Mouse (Mus musculus): ENCODE measurements around the gene Gm11096.
A peak's percentile ranks its signal among the peaks of the same experiment; 100 is the strongest.

Gm11096 gene

DNA sequence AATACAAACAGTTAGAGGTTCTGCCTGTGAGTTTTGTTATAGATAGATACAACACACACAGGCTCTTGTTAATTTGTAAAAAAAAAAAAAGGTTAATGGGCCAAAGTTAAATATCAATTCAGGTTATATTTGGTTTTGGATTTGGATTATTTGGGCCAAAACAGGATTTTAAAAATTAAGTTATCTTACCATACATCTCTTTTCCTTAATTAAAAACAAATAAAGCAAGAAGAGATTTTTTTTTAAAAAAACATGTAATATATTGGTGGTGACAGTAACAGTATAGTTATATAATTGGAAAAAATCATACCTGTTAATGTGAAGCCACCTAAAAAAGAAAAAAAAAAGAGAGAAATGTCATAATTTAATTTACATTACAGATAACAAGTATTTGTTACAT, at the start of gene Gm11096:
Gene Gm11096, plus strand, starts transcription at position 301 of the 400 bp plus-strand sequence.
- no peak for DNase-seq

DNA sequence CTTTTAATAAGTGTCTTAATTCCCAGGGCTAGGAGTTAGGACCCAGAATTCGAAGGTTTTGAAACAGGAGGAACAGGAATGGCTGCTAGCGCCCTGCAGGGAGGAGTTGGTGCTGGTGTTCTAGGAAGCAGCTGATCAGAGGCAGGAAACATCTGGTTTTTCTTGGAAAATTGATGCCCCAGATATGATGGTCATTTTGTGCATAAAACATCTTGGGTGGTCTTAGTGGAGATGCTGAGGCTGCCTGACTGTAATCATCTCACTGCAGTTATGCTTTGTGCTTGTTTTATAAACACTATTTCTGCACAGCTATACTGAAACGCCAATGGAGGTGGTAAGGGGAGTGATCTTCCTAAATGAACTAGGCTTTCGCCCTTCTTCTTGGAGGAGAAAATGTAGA, 48.5 kb upstream of the Gm11096 start:
- DNase-seq, result no peak

DNA sequence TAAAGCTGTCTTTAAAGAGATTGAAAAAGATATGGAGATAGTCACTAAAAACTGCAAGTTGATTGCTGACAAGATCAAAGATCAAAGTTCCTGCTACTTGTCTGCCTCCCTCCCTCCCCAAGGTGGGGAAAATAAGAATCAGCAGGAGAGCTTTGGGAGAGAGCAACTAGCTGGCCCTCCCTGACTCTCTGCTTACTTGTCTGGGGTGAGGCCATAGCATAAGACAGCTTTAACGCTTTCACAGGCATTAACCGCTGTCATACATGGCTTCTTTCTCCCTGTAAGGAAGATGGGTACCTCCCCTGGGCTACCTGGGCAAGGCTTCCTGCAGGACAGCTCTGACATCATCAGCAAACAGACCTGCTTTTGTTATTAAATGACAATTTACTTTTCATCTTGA, 47.4 kb upstream of the Gm11096 start:
- no peak for DNase-seq

DNA sequence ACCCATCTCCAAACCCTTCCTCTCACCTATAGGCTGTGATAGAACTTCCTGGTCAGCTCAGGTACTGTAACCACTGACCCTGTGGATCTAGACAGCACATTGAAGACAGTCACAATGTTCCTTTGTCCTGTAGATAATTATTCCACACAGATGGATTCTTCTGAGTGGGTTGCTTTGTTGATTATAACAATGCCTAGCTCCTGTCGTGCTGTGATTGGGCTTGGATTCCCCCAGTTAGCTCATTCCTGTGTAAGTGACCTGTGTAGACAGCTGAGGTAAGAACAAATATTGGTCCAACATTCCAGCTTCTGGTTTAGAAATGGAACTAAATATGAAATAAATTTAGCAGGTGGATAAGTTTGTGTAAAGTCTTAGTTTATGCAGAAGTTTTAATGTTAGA, 44.1 kb upstream of the Gm11096 start:
- DNase-seq, result no peak

DNA sequence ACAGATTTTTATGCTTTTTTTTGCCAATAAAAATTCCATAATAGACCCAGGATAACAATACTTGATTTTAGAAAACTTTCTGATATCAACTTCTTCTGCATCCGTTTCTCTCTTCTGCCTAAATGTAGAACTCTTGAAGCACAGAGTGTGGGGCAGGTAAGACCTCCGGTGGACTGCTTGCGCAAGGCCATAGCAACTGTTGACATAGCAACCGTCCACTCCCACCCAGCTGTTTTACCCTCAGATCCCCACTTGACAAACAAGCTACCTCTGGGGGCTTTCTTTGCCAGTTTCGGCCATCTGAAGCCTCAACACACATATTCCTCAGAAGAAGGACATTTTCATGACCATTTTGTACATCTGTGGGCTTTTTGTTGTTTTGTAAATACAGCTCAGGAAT, 41.2 kb upstream of the Gm11096 start:
- no peak for DNase-seq

DNA sequence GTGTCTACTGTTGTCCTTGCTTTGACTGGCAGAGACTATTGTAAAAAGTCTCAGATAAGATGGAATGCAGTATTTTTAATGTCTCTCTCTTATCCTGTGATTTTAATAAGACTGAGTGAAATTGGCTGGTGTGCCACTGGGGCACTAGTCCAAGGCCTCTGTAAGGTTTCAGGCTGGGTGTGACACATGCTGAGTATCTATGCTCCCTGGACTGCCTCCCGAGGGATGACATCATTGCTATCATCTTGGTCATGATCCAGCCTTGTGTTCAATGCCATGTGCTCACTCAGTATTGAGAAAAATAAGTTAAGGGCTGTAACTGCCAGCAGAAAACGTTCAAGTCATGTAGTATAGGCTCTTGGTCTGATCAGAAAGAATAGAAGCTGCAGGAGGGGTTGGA, 38.9 kb upstream of the Gm11096 start:
- DNase-seq, result peak; percentile 81

DNA sequence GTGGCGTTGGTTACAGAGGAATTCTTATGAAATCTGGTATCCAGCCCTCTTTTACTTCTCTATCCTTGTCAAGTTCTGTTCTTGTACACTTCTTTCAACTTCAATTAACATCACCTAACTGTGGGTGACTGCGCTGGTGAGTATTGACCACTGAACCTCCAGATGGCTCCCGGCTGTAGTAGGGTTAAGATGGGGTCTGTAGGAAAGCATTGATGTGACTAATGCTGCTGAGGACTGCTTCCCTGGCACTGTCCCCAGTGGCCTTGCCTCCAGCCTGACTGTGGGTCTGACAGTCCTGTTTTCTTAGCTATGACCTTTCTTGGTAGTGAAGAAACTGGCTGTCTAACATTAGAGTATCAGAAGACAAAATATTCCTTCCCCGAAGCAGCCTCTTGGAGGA, 38.4 kb upstream of the Gm11096 start:
- no peak for DNase-seq

DNA sequence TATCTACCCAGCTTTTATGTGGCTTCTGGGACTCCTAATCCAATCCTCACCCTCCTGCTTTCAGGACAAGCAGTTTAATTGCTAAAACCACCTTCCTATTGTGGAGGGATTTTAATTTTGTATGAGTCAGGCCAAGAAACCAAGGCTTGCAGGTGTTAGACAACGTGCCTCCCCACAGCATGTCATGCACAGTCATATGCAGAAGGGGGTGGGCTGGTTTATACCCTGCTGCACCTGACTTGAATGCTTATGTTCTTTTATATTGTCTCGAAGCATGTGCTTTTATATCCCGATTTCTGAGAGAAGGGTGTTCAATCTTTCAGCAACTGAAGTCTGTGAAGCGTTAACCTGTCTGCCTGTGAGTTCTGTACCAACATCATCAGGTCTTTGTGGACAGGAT, 37.3 kb upstream of the Gm11096 start:
- DNase-seq, result no peak

DNA sequence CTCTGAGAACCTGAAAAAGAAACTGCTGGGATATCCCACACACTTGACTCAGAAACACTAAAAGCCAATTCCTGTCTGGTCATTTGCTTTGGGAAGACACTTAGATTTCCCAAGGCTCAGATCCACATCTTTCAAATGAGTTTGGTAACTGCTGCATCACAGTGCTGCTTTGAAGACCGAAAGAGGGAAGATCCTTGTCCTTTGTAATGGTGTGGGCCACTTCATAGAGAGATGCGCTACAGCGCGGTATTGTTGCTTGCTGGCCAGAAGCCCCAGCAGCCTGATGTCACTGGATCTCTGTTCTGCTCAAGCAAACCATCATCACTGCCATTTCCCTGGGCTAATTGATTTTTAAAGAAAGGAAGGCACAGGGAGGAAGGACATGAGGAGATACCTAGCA, 28.8 kb upstream of the Gm11096 start:
- DNase-seq, result no peak

DNA sequence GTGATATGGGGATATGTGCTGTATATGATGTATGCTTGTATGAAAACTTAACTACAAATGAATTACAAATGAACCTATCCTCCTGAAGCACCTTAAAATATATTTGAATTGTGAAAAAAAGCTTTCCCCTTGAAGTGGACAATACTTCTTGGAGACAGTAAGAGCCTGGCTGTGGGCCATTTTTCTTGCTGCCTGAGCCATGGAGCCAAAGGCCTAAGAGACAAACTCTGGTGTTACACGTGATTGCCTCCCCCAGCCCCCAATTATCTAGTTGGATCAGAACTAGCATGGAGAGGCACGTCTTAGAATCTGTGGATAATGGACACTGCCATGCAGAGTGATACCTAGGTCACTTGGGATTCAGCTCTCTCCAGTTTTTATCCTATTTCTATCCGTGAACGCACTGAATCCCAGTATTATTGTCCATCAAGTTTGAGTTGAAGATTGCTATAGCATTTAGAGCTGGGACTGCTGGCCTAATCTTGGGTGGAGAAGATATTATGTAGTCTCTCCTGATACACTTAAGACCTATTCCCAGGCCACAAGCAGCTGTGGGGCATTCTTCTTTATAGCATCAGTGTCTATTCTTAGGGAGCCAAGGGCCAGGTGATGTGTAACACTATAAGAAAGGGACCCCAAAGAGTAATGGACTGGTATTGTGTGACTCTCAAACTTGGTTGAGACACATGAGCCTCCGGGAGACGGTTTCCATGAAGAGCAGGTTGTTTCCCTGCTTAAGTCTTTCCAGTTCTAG, 25.0 kb upstream of the Gm11096 start:
- DNase-seq, result no peak

DNA sequence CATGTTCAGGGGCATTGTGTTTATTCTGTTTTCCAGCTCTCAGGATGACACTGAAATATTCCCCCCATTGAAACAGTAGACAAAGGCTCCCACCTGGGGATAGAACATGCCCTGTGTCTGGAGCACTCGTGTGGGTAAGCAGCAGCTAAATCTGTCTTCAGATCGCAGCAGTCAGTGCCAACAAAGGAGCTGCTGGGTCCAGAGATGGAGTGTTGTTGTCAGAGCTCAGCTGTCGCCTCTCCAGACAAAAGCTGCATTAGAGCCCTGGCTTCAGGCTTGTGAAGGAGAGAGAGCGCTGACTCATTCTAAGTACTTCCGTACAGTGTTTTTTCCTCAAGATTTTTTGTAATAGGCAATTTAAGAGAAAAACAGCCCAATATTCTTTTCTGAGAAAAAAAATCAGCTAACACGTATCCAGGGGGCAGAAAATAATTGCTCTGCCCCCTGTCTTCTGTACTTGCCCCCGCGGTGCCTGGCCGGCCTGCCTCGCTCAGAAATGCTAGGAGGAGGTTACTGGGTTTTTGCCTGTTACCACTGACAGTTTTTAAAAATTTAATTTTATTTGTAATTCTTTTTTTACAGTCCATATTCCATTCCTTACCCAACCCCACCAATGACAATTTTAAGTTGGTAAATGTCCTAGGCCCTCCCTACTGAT, 21.6 kb upstream of the Gm11096 start:
- DNase-seq, result peak; percentile 78

DNA sequence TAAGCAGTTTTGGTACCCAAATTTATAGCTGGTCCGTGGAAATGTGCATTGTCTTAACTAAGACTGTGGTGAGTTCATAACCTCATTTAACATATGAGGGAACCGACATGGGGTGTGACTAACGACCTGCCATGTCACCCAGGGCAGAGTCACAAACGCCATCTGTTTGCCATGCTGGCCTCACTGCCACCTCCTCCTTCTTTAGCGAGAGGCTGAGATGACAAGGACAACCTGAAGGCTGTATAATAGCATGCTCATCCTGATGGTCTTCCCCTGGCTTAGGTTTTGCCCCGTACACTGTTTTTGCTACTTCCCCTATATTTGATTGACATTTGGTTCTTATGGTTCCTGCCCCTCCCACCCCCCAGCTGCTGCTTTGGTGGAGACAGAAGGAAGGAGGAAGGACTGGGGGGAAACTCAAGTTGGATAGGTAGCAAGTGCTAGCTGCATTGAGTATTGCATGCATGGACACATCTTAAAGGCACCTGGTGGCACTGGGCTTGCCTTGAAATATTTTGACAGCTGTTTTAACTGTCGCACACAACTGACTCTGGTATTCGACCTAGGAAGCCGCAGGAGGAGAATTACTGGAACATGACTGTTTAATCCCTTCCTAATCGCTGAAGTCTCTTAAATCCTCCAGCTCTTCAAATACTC, 17.2 kb upstream of the Gm11096 start:
- DNase-seq, result no peak

DNA sequence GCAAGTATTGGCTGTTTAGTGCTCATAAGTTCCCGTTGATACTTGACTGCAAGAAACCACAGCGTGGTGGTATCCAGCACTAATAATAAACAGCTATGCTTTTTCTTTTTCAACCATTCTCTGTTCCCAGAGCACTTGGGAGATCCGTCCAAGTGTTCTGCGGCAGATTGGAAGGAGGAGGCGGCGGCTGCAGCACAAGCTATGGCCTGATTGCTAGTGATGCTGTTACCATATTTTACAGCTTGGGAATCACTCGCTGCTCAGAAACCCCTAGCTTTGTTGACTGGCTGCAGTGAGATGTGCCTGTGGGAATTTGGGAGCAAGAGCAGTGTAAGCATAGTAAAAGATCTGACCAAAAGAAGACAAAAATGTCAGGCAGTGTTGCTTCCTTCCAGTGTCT, 14.3 kb upstream of the Gm11096 start:
- peak; percentile 81 for DNase-seq

DNA sequence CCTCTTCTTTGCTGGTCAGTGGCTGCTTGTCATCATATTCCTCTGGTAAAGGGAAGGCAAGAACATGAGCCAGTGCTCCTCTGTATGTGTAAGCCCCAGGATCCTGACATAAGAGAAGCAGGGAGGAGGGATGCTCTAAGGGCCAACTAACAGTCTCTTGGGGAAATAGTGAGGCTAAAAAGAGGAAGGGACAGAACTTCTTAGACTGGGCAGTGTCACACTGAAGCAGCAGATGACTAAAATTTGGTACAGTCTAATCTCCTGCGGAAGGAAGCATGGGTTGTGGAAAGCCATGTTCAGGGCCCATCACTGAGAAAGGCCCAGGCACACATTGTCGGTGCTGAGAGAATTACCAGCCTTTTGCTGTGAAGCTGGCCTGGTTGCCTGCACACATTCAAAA, 8.8 kb upstream of the Gm11096 start:
- no peak for DNase-seq

DNA sequence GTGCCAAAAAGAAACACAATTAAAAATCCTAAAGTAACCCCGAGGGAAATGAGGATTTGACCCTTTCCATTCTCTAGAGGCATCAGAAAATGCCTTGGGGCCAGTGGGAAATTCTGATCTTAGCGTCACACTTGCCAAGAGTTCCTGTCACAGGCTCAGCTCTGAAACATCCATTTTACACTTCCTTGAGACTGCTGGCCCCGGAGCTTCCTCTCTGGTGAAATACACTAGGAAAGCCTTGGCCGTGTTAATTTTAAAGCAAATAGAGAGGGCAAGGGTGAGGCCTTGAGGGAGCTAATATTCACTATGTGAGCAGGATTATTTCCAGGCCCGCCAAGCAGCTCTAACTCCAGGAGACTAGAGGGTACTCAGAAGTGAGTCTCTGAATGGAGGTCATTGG, 8.4 kb upstream of the Gm11096 start:
- no peak for DNase-seq

DNA sequence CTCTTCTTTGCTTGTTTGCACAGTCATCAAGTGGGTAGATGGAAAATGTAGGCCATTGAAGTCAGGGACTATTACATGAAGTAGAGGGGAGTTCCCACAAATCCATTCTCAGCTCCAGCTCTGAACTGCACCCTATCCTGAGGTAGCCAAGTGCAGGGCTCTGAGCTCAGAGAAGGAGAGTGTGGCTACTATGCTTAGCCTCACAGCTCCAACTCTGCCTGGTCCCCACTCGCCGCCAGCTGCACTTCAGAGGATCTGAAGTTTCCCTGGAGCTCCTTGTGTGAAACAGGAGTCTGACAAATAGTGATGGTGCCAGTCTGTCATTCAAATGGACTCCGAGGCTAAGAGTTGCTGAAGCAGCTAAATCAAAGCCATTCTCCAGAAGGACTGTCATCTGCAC, 13.7 kb downstream of the Gm11096 start:
- DNase-seq, result no peak

DNA sequence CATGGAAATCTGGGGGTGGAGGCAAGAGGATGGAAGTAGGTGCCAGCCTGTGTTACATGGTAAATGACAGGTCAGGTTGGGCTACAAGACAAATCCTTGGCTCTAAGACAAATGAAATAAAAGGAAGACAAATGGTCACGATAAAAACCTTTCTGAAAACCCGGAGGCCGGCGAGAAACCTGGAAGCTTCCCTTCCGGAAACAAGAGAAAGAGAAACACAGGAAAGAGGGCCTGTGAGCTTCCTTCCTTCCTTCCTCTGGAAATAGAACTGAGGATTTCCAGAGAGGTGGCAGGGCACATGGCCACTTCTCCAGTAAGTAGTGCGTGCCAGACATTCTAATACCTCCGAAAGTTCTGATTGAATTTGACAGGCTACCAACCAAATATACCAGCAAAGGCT, 14.4 kb downstream of the Gm11096 start:
- DNase-seq, result no peak

DNA sequence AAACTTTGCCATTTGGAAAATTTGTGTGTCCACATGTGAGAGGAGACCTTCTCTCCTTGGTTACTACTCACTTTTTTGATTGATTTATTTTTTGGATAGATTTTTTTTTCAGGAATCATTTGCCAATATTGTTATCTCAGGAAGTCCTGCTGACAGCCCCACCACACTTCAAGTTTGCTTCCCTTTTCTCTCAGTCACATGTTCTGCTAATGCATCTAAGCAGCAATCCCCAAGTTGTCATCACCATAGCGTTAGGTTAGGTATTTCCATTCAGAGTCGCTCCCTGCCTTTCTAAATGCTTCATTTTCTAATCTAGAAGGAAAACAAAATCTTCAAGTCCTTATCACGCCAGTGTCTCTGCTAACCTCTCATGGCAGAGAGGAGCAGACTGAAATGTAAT, 17.8 kb downstream of the Gm11096 start:
- DNase-seq, result no peak

DNA sequence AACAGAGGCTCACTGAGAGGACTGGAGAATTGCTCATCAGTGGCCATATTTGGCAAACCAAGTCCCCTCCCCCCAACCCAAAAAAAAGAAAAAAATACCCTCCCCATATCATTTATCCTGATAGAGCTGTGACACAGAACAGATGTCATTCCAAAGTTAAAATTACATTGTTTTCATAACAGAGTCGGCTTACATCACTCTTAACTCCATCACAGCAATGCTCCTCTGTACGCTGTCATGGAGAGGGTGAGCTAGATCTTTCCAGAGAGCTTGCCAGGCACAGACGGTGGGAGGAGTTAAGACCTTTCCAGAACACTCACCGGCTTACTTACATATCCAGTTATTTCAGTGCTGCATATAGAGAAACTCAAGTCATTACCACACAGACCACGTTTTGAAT, 27.4 kb downstream of the Gm11096 start:
- no peak for DNase-seq

DNA sequence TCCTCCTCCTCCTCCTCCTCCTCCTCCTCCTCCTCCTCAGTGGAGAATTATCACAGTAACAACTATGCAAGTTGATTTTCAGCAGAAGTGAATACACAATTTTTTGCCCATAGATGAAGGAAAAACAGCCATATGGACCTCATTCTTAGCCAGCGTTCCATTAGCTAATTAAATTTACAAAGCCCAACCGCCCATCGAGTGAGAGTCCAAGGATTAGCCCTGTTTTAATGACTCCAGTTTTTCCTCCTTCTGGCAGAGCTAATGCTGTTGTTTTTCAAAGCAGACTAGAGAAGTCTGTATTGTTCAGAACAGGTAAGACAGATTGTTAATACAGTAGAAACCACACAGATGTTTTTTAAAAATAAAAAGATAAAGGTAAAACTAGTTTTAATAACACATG, 31.8 kb downstream of the Gm11096 start:
- DNase-seq, result no peak

DNA sequence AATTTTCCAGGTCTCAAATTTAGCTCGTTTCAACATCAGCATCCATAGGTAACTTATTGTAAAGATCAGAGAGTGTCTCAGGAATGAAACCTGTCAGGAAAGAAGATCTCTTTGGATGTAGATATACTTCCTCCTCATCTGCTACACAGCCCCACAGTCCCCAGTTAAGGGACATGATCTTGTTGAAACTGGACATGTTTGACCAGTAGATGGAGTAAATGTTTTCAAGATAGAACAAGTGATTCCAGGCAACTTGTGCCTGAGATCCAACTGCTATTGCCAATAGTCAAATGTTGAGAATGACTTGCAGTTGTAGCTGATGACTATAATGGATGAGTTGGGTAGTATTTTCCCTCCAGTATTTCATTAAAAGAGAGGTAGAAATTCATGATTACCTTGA, 35.9 kb downstream of the Gm11096 start:
- DNase-seq, result no peak

DNA sequence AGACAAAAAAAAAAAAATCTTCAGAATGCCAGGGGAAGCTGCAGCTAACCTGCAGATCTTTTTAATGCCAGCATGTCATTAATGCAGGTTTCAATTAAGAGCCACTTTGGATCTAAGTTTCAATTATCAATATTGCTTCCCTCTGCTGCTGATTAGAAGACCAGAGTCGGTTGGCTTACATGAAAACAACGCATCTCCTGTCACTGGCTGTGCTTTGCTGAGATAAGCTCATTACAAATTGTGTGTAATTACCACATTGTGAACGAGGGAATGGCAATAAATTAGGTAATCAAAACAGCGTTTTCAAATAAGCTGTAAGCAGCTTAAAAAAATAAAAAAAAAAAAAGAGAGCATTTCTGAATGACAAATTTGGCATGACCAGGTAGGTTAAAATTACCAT, 38.2 kb downstream of the Gm11096 start:
- no peak for DNase-seq

DNA sequence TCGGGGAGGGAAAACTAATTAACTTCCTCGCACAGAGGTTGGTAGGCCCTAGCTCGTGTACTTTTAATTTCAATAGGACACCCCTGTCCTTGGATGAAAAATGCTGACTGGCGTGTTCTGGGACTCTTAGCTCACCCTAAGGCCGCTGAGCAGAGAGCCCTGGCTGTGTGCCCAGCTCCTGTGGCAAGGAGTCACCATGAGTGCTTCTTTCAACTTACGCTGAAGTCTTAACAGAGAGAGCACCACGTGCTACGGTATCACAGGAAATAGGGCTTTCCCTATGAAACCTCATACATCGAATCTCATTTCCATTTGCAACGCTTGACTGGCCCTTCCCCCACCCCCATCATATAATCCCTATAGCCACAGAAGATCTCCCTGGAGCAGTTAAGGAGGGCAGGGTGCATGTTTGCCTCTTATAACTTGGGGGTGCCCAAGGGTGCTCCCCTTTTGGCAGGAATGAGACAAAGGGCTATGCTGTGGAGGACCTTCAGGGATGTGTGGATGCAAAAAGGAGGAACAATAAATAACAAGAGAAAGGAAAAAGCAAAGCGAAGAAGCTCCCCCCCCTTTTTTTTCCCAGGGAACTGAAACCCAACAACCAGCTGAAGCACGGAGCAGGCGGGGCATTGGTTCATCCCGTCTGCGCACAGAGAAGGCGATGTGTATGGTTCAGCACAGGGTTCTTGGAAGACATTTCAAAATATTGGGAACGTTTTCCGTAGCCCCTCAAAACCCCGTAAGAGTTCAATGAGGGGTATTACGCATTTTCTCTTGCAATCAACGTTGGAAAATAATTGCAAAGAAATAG, 39.0 kb downstream of the Gm11096 start:
- DNase-seq, result peak; percentile 51

Data from layer of hippocampus, adult 9-11 months (tissue).